Mouse (Mus musculus) 416B (cell line): ENCODE results near the gene Rxfp2.

ENCODE experiments used
- DNase-seq: peaks from one replicate; pipeline ENCODE4 v3.0.0; 2011; ENCODE audit warnings: low read depth

The Rxfp2 gene

GRCm38 (mm10) chr5:150115271-150116092, 97.0 kb downstream of the Rxfp2 start:
- DNase-seq: peak; percentile 65

GRCm38 (mm10) chr5:150116216-150116905, 97.9 kb downstream of the Rxfp2 start:
- DNase-seq: peak; percentile 65

GRCm38 (mm10) chr5:150116906-150117216, 98.4 kb downstream of the Rxfp2 start:
- DNase-seq: no peak

GRCm38 (mm10) chr5:150118124-150118454, 99.6 kb downstream of the Rxfp2 start:
- DNase-seq: no peak

- DNase-seq: peak; percentile 93
These were observed 100.2 kb downstream of the Rxfp2 start, which contains the start of gene Fry for GRCm38 (mm10) chr5:150118455-150119241. TSS of gene Fry (plus strand) at chr5:150118645.

- DNase-seq: no peak
These were observed 102.2 kb downstream of the Rxfp2 start for GRCm38 (mm10) chr5:150120676-150121075.

GRCm38 (mm10) chr5:150122095-150122494, 103.6 kb downstream of the Rxfp2 start:
- DNase-seq: no peak

GRCm38 (mm10) chr5:150122571-150122970, 104.1 kb downstream of the Rxfp2 start:
- DNase-seq: no peak

GRCm38 (mm10) chr5:150125920-150126319, 107.4 kb downstream of the Rxfp2 start:
- no peak for DNase-seq

GRCm38 (mm10) chr5:150128432-150128831, 110.0 kb downstream of the Rxfp2 start:
- DNase-seq: no peak

- DNase-seq: no peak
These were observed 111.7 kb downstream of the Rxfp2 start for GRCm38 (mm10) chr5:150130144-150130543.

GRCm38 (mm10) chr5:150131166-150131565, 112.7 kb downstream of the Rxfp2 start:
- DNase-seq: no peak
